Mouse (Mus musculus) liver, postnatal 0 days (tissue): ENCODE measurements around the gene Trpm3. TPM values are rescaled to one million over a fixed set of nuclear protein-coding genes. Genes with fewer than 3 reads are reported as not detected.

Experiments used
- ATAC-seq: fragments of 200-750 bp; cut with Nextera tagmentation; 2 replicates; pipeline ENCODE4 v1.8.0; 2017; ENCODE audit warnings: mild to moderate bottlenecking, moderate library complexity
- DNase-seq: peaks from one replicate; pipeline ENCODE4 v3.0.0-alpha.2; 2016
- H3K27ac ChIP-seq: fragments of 300-500 bp; sonication (generic); 2 replicates; pipeline ENCODE4 v1.5.1; 2014; ENCODE audit warnings: antibody characterized with exemption, moderate library complexity, mild to moderate bottlenecking, low read depth
- H3K27me3 ChIP-seq: fragments of 300-500 bp; sonication (generic); 2 replicates; pipeline ENCODE4 v1.6.1; 2014; ENCODE audit warnings: low read length, control low read depth, mixed read lengths; ENCODE audit not compliant: insufficient read depth
- H3K36me3 ChIP-seq: fragments of 300-500 bp; sonication (generic); replicated peaks from 2 replicates; pipeline ENCODE4 v1.6.1; 2014; ENCODE audit warnings: mild to moderate bottlenecking, control low read depth, low read length, moderate library complexity, mixed read lengths; ENCODE audit not compliant: insufficient read depth
- H3K4me1 ChIP-seq: fragments of 300-500 bp; sonication (generic); 2 replicates; pipeline ENCODE4 v1.6.1; 2014; ENCODE audit warnings: antibody characterized with exemption, mild to moderate bottlenecking, control low read depth; ENCODE audit not compliant: insufficient read depth
- H3K4me2 ChIP-seq: fragments of 300-500 bp; sonication (generic); 2 replicates; pipeline ENCODE4 v1.6.1; 2014; ENCODE audit warnings: low read depth, mild to moderate bottlenecking, low read length, moderate library complexity, mixed read lengths
- H3K4me3 ChIP-seq: fragments of 300-500 bp; sonication (generic); 2 replicates; pipeline ENCODE4 v1.5.1; 2014; ENCODE audit warnings: low read depth, low read length
- H3K9ac ChIP-seq: fragments of 300-500 bp; sonication (generic); replicated peaks from 2 replicates; pipeline ENCODE4 v1.6.1; 2014; ENCODE audit warnings: mild to moderate bottlenecking, moderate library complexity
- H3K9me3 ChIP-seq: fragments of 300-500 bp; sonication (generic); 2 replicates; pipeline ENCODE4 v1.6.1; 2016; ENCODE audit warnings: mild to moderate bottlenecking, control low read depth, low read length, mixed read lengths
- CTCF ChIP-seq: sonication (generic); IDR thresholded peaks from 2 replicates; pipeline ENCODE4 v1.5.1; 2016; ENCODE audit warnings: antibody characterized with exemption, low read depth
- EP300 ChIP-seq: IDR thresholded peaks from 2 replicates; pipeline ENCODE4 v1.6.1; 2016; ENCODE audit warnings: antibody characterized with exemption, low read depth, mild to moderate bottlenecking
- WGBS: fragments of 180-500 bp; shearing (Covaris S2); extraction: QIAGEN DNeasy Blood & Tissue Kit; methylation state at CpG from one replicate; pipeline ENCODE4 v1.1.7; 2014; ENCODE audit not compliant: insufficient replicate concordance; 5-methylcytosine and 5-hydroxymethylcytosine counted together
- polyA plus RNA-seq: library from polyadenylated mRNA; unstranded; fragments of >200 nt; fragmentation: Nextera tagmentation; extraction: Ambion mirVana; gene quantifications from 2 replicates; pipeline ENCODE4 v1.2.1, GENCODE M21; 2015

Gene Trpm3
- polyA plus RNA-seq, 1 experiment from 2014 or later, result 0.02 TPM

DNA sequence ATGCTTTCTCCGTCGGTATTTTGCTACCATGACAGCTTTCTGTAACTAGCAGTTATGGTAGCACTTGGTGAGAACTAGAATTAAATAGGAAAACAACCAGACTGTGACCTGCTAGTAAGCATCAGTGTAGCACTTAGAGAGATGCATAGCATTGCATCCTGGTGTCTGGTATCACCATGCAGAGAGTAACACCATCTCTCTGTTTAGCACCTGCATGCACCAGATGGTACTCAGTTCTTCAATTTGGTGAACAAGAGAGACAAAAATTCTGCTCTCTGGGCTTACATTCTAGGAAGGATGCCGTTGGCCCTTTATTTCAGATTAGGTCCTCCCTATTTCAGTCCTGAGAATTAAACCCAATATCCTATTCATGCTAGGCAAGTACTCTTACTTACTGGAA, 834.4 kb downstream of the Trpm3 start:
- H3K4me3 ChIP-seq, result no peak overlapping the region
- H3K27ac ChIP-seq, result no peak overlapping the region
- ATAC-seq (no peak), DNase-seq (no peak)
- H3K9me3 ChIP-seq, result no peaks in the 10 kb centered on the region
- no peaks in the 10 kb centered on the region for H3K27me3 ChIP-seq
- H3K4me2 ChIP-seq, result no peak overlapping the region
- H3K9ac ChIP-seq, result no peak overlapping the region
- 77% methylated on average over 3 of the region's 3 CpGs for WGBS
- H3K36me3 ChIP-seq, result no peaks in the 10 kb centered on the region
- no peaks in the 10 kb centered on the region for H3K4me1 ChIP-seq
- TF ChIP-seq EP300 (no peak), CTCF (no peak)

DNA sequence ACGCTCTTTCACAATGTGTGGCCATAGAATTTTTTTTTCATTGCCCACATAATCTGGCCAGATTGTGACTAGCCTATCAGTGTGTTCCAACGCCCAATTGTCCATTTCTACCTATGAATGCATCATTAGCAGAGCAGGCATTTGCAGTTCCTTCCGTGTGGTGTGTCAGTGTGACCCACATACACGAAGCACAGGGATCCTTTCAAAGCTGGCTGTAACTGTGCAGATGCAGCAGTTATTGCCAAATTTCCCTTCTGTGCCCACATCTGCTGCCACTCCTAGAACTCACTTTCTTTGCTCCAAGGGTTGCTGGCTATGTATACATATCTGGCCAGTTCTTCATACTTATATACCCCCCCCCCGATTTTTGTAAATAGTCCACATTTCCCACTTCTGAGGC, 834.9 kb downstream of the Trpm3 start:
- 66% methylated on average over 5 of the region's 5 CpGs for WGBS
- H3K4me2 ChIP-seq, result no peak overlapping the region

DNA sequence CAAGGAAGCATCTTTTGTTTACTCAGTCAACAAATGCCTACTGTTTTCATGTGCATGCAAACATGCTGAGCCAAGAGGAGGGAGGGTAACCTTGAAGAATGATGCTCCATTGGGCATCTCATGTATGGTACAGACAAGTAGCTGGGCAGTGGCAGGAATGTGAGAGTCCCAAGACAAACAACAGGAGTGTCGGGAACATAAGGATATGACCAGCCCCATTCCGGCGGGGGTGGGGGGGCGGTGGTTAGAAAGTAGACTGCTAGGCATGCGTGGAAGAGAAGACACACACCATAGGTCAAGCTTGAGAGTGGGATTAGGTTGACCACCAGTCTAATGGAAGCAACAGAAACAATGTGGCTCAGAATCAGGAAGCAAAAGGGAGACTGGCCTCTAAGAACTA, 837.0 kb downstream of the Trpm3 start:
- H3K27me3 ChIP-seq, result no peaks in the 10 kb centered on the region
- no peak overlapping the region for H3K4me2 ChIP-seq
- H3K27ac ChIP-seq, result no peak overlapping the region
- H3K9ac ChIP-seq, result no peak overlapping the region
- ATAC-seq (no peak), DNase-seq (no peak)
- no peaks in the 10 kb centered on the region for H3K36me3 ChIP-seq
- 77% methylated on average over 5 of the region's 5 CpGs for WGBS
- no peaks in the 10 kb centered on the region for H3K4me1 ChIP-seq
- no peaks in the 10 kb centered on the region for H3K9me3 ChIP-seq
- no peak overlapping the region for H3K4me3 ChIP-seq
- TF ChIP-seq EP300, result no peak
- no peak for TF ChIP-seq CTCF

More for the DNA sequence above, 834.9 kb downstream of the Trpm3 start:
- TF ChIP-seq EP300, result no peak
- TF ChIP-seq CTCF, result no peak
- Histone ChIP-seq H3K36me3 (no peaks in the 10 kb centered on the region), H3K27me3 (no peaks in the 10 kb centered on the region), H3K4me1 (no peaks in the 10 kb centered on the region), H3K9ac (no peak overlapping the region), H3K9me3 (no peaks in the 10 kb centered on the region), H3K27ac (no peak overlapping the region), H3K4me3 (no peak overlapping the region)
- ATAC-seq (no peak), DNase-seq (no peak)

DNA sequence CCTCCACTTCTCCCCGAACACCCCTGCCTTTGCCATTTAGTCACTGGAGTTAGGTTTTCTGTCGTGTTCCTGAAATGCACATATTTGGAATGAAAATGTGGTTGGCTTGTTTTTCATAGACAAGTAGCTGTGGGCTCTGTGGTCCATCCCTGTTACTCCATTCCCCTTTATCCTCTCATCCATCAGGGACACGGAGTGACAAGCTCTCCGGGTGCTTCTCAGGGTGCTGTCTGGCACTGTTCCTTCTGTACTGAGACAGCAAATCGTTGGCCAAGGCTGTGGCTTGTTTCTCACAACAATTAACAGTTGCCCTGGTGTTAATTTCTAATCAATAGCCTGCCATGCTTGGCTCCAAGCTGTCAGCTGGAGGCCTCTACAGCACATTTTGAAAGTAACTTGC, 838.7 kb downstream of the Trpm3 start:
- Histone ChIP-seq H3K9ac (no peak overlapping the region), H3K27me3 (no peaks in the 10 kb centered on the region), H3K4me3 (no peak overlapping the region), H3K36me3 (no peaks in the 10 kb centered on the region), H3K9me3 (no peaks in the 10 kb centered on the region), H3K4me2 (no peak overlapping the region), H3K4me1 (no peaks in the 10 kb centered on the region), H3K27ac (no peak overlapping the region)
- TF ChIP-seq CTCF (no peak), EP300 (no peak)
- WGBS, result 54% methylated on average over 5 of the region's 5 CpGs
- no peak for ATAC-seq
- DNase-seq, result no peak

DNA sequence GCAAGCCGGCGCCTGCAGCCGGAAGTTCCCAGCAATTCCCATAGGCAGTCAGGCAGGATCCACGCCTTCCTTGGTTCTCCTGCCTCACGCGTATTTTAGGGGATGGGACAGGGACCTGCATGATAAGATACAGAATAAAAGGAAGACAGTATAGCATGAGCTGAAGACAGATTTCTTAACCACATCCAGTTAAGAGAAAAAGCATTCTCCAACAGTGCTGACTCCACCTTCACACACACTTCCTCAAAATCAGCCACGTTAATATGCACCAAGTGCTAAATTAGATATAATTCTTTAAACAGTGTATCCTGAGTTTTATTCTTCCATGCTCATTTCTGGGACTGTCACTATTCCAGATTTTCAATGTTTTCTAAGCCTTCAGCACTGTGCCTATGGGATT, 839.9 kb downstream of the Trpm3 start:
- no peak overlapping the region for H3K4me2 ChIP-seq

DNA sequence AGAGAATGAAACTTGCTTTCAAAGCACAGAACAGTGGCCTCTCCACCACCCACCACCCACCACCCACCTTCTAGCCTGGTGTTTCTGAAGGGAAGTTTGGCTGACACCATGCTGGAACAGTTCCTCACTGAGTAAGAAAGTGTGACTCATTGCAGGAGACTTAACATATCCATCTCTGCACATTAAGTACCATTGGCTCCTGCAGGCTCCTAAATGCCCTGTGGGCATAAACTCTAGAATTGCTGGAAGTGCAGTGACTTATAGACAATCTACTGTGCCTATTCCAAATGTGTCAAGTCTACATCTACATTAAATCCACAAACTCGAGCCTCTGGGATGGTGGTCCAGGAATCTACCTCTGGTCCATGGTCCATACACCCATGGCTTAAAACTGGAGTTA, 840.3 kb downstream of the Trpm3 start:
- H3K9me3 ChIP-seq, result no peaks in the 10 kb centered on the region
- no peaks in the 10 kb centered on the region for H3K4me1 ChIP-seq
- no peak for DNase-seq
- ATAC-seq, result no peak
- no peak for TF ChIP-seq CTCF
- H3K27ac ChIP-seq, result no peak overlapping the region
- no peak overlapping the region for H3K4me3 ChIP-seq
- no peak overlapping the region for H3K9ac ChIP-seq
- H3K4me2 ChIP-seq, result no peak overlapping the region
- no peaks in the 10 kb centered on the region for H3K27me3 ChIP-seq
- H3K36me3 ChIP-seq, result no peaks in the 10 kb centered on the region
- 64% methylated on average over 1 of the region's 1 CpGs for WGBS

More for the DNA sequence above, 839.9 kb downstream of the Trpm3 start:
- no peak overlapping the region for H3K27ac ChIP-seq
- ATAC-seq (no peak), DNase-seq (no peak)
- H3K9ac ChIP-seq, result no peak overlapping the region
- TF ChIP-seq CTCF, result no peak
- no peak for TF ChIP-seq EP300
- no peaks in the 10 kb centered on the region for H3K4me1 ChIP-seq
- H3K4me3 ChIP-seq, result no peak overlapping the region
- no peaks in the 10 kb centered on the region for H3K27me3 ChIP-seq
- H3K9me3 ChIP-seq, result no peaks in the 10 kb centered on the region
- WGBS, result 48% methylated on average over 7 of the region's 7 CpGs
- no peaks in the 10 kb centered on the region for H3K36me3 ChIP-seq

DNA sequence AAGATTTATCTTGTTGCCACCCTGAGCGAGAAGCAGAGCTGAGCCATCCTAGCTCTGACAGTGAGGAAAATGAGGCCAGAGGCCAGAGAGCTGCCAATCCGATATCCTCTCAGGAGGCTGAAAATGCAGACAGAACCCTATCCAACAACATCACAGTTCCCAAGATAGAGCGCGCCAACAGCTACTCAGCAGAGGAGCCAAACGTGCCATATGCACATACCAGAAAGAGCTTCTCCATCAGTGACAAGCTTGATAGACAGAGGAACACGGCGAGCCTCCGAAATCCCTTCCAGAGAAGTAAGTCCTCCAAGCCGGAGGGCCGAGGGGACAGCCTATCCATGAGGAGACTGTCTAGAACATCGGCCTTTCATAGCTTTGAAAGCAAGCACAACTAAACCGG, 849.1 kb downstream of the Trpm3 start:
- Histone ChIP-seq H3K4me3 (no peak overlapping the region), H3K27me3 (no peaks in the 10 kb centered on the region), H3K27ac (no peak overlapping the region), H3K4me1 (no peaks in the 10 kb centered on the region), H3K9me3 (no peaks in the 10 kb centered on the region), H3K9ac (no peak overlapping the region), H3K4me2 (no peak overlapping the region), H3K36me3 (no peaks in the 10 kb centered on the region)
- 83% methylated on average over 12 of the region's 12 CpGs for WGBS
- ATAC-seq, result no peak
- TF ChIP-seq CTCF, result no peak
- TF ChIP-seq EP300, result no peak
- DNase-seq, result no peak
